Mouse (Mus musculus) lung, adult 2 months (tissue): ENCODE results near the gene Dtd1.

Source experiments
- CTCF ChIP-seq: fragments of 200-500 bp; IDR thresholded peaks from 2 replicates; pipeline ENCODE4 v1.5.1; 2011; ENCODE audit warnings: mild to moderate bottlenecking, low read length, control low read depth; ENCODE audit not compliant: insufficient read depth
- POLR2A ChIP-seq: fragments of 200-500 bp; IDR thresholded peaks from 2 replicates; pipeline ENCODE4 v1.6.1; 2011; ENCODE audit warnings: low read depth, mild to moderate bottlenecking, control low read depth, low read length, borderline replicate concordance; ENCODE audit errors: extremely low read depth

DNA sequence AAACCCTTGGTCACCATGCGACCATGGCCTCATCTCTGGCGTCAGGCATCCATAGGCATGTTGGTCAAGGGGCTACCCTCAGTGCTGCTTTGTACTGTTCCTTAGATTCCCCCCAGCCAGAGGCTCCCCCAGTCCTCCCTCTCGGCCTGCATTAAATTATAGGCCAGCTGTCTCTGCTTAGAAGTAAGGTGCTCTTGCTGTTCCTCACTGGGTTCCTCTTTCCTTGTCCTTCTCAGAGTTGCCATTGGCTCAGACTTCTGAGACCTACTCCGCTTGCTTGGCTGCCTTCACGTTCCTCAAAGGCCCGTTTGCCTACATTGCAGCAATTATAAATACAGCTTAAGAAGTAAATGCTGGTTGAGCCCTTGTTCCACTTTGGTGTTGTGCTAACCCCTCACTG lies 79.1 kb downstream of the Dtd1 start:
- TF ChIP-seq CTCF (no peak), POLR2A (no peak)
